Mouse (Mus musculus): ENCODE measurements at regions not wholly inside any gene's neighbourhood (a gene's known extent, or its start where the extent isn't known, plus 50 kb on each side); places are given as distances from the start of the nearest gene placed in this dataset.

DNA sequence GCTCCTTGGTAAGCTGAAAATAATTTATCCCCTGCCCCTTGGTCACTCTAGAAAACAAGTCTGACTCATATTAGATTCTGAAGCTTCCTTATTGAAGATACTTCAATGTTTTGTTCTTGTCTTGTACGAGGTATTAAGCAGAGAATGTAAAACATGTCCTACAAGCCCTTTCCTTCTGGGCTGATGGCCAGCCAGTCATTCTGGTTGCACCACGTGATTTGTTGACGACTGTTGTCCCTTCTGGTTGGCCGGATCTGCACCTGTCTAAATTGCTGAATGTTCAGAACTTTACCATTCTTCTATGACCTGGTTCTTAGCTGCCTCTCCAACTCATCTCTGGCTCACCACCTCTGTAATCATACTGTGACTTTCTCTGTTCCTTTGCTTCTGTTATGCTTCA, 220.9 kb upstream of the Prdm1 start:
- H3K4me3 ChIP-seq (ENCODE audit: low read depth, low read length): no peak overlapping the region
- H3K9ac ChIP-seq (ENCODE audit: low read length): no peak overlapping the region
- no peaks in the 10 kb centered on the region for H3K27me3 ChIP-seq (replicated peaks; ENCODE audit: control insufficient read depth, insufficient read depth, low read length)
- DNase-seq (ENCODE audit: low spot score) (no peak), ATAC-seq (no peak)
- H3K4me2 ChIP-seq (ENCODE audit: low read length): no peak overlapping the region
- no peaks in the 10 kb centered on the region for H3K36me3 ChIP-seq (ENCODE audit: control insufficient read depth, insufficient read depth, low read length)
- no peaks in the 10 kb centered on the region for H3K9me3 ChIP-seq (replicated peaks; ENCODE audit: control insufficient read depth, low read length)
- WGBS: 78% methylated on average over 4 of the region's 4 CpGs
- H3K4me1 ChIP-seq (ENCODE audit: control insufficient read depth, insufficient read depth, low read length): no peaks in the 10 kb centered on the region
- H3K27ac ChIP-seq (ENCODE audit: low read depth, low read length): no peak overlapping the region

DNA sequence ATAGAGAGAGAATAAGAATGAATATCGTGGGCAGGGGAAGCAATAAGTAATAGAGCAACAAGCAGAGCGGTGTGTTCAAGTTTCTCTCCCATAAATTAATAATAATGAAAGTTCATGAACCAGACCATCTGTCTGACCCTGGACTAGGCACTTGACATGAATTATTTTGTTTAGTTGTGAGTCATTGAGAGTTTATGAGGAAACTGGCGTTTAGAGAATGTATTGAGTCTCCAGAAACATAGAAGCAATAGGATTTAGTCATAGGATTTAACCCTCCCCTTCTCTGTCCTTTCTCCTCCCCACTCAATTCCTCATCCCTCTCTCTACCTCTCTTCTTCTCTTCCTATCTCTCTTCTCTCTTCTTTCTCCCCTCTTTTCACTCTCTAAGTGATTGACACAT, 219.1 kb upstream of the Prdm1 start:
- ATAC-seq: no peak
- Histone ChIP-seq H3K4me3 (ENCODE audit: low read depth, low read length) (no peak overlapping the region), H3K9me3 (replicated peaks; ENCODE audit: control insufficient read depth, low read length) (no peaks in the 10 kb centered on the region), H3K36me3 (ENCODE audit: control insufficient read depth, insufficient read depth, low read length) (no peaks in the 10 kb centered on the region), H3K27ac (ENCODE audit: low read depth, low read length) (no peak overlapping the region), H3K27me3 (replicated peaks; ENCODE audit: control insufficient read depth, insufficient read depth, low read length) (no peaks in the 10 kb centered on the region), H3K9ac (ENCODE audit: low read length) (no peak overlapping the region), H3K4me1 (ENCODE audit: control insufficient read depth, insufficient read depth, low read length) (no peaks in the 10 kb centered on the region), H3K4me2 (ENCODE audit: low read length) (no peak overlapping the region)
- no peak for DNase-seq (ENCODE audit: low spot score)
- 87% methylated on average over 3 of the region's 3 CpGs for WGBS

DNA sequence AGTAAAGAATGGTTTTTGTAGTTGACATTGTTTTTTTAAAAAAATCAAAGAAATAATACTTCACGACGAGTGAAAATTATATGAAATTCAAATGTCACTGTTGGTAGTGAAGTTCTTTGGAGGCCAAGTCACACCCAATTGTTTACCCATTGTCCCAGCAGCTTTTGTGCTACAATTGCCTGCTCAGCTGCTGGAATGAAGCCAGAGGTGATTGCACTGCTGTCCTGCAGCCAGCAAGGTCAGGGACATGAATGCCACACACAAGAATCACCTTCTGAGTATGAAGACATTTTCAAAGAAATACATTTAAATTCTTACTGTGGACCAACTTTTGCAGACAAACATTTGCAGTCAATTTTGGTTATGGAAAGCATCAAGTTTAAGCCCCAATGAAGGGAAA, 215.9 kb upstream of the Prdm1 start:
- no peak overlapping the region for H3K9ac ChIP-seq (ENCODE audit: low read length)
- 70% methylated on average over 2 of the region's 2 CpGs for WGBS
- H3K9me3 ChIP-seq (replicated peaks; ENCODE audit: control insufficient read depth, low read length): no peaks in the 10 kb centered on the region
- H3K36me3 ChIP-seq (ENCODE audit: control insufficient read depth, insufficient read depth, low read length): no peaks in the 10 kb centered on the region
- no peak overlapping the region for H3K4me3 ChIP-seq (ENCODE audit: low read depth, low read length)
- DNase-seq (ENCODE audit: low spot score) (peak; percentile 4), ATAC-seq (no peak)
- H3K4me2 ChIP-seq (ENCODE audit: low read length): no peak overlapping the region
- H3K4me1 ChIP-seq (ENCODE audit: control insufficient read depth, insufficient read depth, low read length): no peaks in the 10 kb centered on the region
- H3K27me3 ChIP-seq (replicated peaks; ENCODE audit: control insufficient read depth, insufficient read depth, low read length): no peaks in the 10 kb centered on the region
- no peak overlapping the region for H3K27ac ChIP-seq (ENCODE audit: low read depth, low read length)

- no peaks in the 10 kb centered on the region for H3K27me3 ChIP-seq (replicated peaks; ENCODE audit: control insufficient read depth, insufficient read depth, low read length)
- no peaks in the 10 kb centered on the region for H3K9me3 ChIP-seq (replicated peaks; ENCODE audit: control insufficient read depth, low read length)
- H3K4me2 ChIP-seq (ENCODE audit: low read length): no peak overlapping the region
- H3K27ac ChIP-seq (ENCODE audit: low read depth, low read length): no peak overlapping the region
- no peak for ATAC-seq
- no peak overlapping the region for H3K9ac ChIP-seq (ENCODE audit: low read length)
- WGBS: 92% methylated on average over 5 of the region's 5 CpGs
- H3K4me3 ChIP-seq (ENCODE audit: low read depth, low read length): no peak overlapping the region
- H3K4me1 ChIP-seq (ENCODE audit: control insufficient read depth, insufficient read depth, low read length): no peaks in the 10 kb centered on the region
- no peaks in the 10 kb centered on the region for H3K36me3 ChIP-seq (ENCODE audit: control insufficient read depth, insufficient read depth, low read length)
- no peak for DNase-seq (ENCODE audit: low spot score)
Observed at GRCm38 (mm10) chr10:44733641-44734040, 205.3 kb upstream of the Prdm1 start.

GRCm38 (mm10) chr10:44730721-44731120, 202.4 kb upstream of the Prdm1 start:
- no peaks in the 10 kb centered on the region for H3K27me3 ChIP-seq (replicated peaks; ENCODE audit: control insufficient read depth, insufficient read depth, low read length)
- no peak overlapping the region for H3K4me3 ChIP-seq (ENCODE audit: low read depth, low read length)
- 88% methylated on average over 8 of the region's 8 CpGs for WGBS
- H3K36me3 ChIP-seq (ENCODE audit: control insufficient read depth, insufficient read depth, low read length): no peaks in the 10 kb centered on the region
- no peak overlapping the region for H3K27ac ChIP-seq (ENCODE audit: low read depth, low read length)
- DNase-seq (ENCODE audit: low spot score) (no peak), ATAC-seq (no peak)
- H3K4me2 ChIP-seq (ENCODE audit: low read length): no peak overlapping the region
- no peak overlapping the region for H3K9ac ChIP-seq (ENCODE audit: low read length)
- H3K9me3 ChIP-seq (replicated peaks; ENCODE audit: control insufficient read depth, low read length): no peaks in the 10 kb centered on the region
- H3K4me1 ChIP-seq (ENCODE audit: control insufficient read depth, insufficient read depth, low read length): no peaks in the 10 kb centered on the region

DNA sequence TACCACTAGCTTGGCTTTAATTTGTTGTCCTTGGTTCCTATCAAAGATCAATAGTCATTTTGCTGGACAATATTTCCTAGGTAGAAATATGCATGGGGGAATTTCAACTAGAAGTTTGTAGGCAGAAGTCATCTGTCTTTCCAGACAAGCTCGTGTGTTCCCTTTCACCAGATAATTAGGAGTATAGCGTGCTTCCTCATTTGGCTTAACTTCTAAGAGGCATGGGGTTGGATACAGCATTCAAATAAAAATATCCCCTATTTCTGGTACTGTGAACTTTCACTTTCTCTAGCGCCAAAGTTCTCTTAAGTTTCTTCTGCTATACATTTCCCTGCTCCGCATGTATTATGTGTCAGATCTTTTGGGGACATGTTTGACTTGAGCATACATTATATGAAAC, 200.7 kb upstream of the Prdm1 start:
- ATAC-seq (no peak), DNase-seq (ENCODE audit: low spot score) (no peak)
- Histone ChIP-seq H3K4me1 (ENCODE audit: control insufficient read depth, insufficient read depth, low read length) (no peaks in the 10 kb centered on the region), H3K4me2 (ENCODE audit: low read length) (no peak overlapping the region), H3K27ac (ENCODE audit: low read depth, low read length) (no peak overlapping the region), H3K9me3 (replicated peaks; ENCODE audit: control insufficient read depth, low read length) (no peaks in the 10 kb centered on the region), H3K4me3 (ENCODE audit: low read depth, low read length) (no peak overlapping the region), H3K36me3 (ENCODE audit: control insufficient read depth, insufficient read depth, low read length) (no peaks in the 10 kb centered on the region), H3K9ac (ENCODE audit: low read length) (no peak overlapping the region), H3K27me3 (replicated peaks; ENCODE audit: control insufficient read depth, insufficient read depth, low read length) (no peaks in the 10 kb centered on the region)
- WGBS: 91% methylated on average over 4 of the region's 4 CpGs

GRCm38 (mm10) chr10:44724575-44724974, 196.3 kb upstream of the Prdm1 start:
- Histone ChIP-seq H3K4me2 (ENCODE audit: low read length) (no peak overlapping the region), H3K9me3 (replicated peaks; ENCODE audit: control insufficient read depth, low read length) (no peaks in the 10 kb centered on the region), H3K27ac (ENCODE audit: low read depth, low read length) (no peak overlapping the region), H3K36me3 (ENCODE audit: control insufficient read depth, insufficient read depth, low read length) (no peaks in the 10 kb centered on the region), H3K4me3 (ENCODE audit: low read depth, low read length) (no peak overlapping the region), H3K9ac (ENCODE audit: low read length) (no peak overlapping the region), H3K27me3 (replicated peaks; ENCODE audit: control insufficient read depth, insufficient read depth, low read length) (no peaks in the 10 kb centered on the region), H3K4me1 (ENCODE audit: control insufficient read depth, insufficient read depth, low read length) (no peaks in the 10 kb centered on the region)
- 74% methylated on average over 3 of the region's 3 CpGs for WGBS
- ATAC-seq (no peak), DNase-seq (ENCODE audit: low spot score) (no peak)

- no peak overlapping the region for H3K27ac ChIP-seq (ENCODE audit: low read depth, low read length)
- no peaks in the 10 kb centered on the region for H3K36me3 ChIP-seq (ENCODE audit: control insufficient read depth, insufficient read depth, low read length)
- no peak overlapping the region for H3K4me2 ChIP-seq (ENCODE audit: low read length)
- no peaks in the 10 kb centered on the region for H3K9me3 ChIP-seq (replicated peaks; ENCODE audit: control insufficient read depth, low read length)
- no peaks in the 10 kb centered on the region for H3K27me3 ChIP-seq (replicated peaks; ENCODE audit: control insufficient read depth, insufficient read depth, low read length)
- 67% methylated on average over 1 of the region's 1 CpGs for WGBS
- ATAC-seq (no peak), DNase-seq (ENCODE audit: low spot score) (no peak)
- H3K9ac ChIP-seq (ENCODE audit: low read length): no peak overlapping the region
- H3K4me3 ChIP-seq (ENCODE audit: low read depth, low read length): no peak overlapping the region
- no peaks in the 10 kb centered on the region for H3K4me1 ChIP-seq (ENCODE audit: control insufficient read depth, insufficient read depth, low read length)
Observed at GRCm38 (mm10) chr10:44723845-44724244, 195.5 kb upstream of the Prdm1 start.

- Histone ChIP-seq H3K27me3 (replicated peaks; ENCODE audit: control insufficient read depth, insufficient read depth, low read length) (no peaks in the 10 kb centered on the region), H3K9me3 (replicated peaks; ENCODE audit: control insufficient read depth, low read length) (no peaks in the 10 kb centered on the region), H3K27ac (ENCODE audit: low read depth, low read length) (no peak overlapping the region), H3K9ac (ENCODE audit: low read length) (no peak overlapping the region), H3K4me3 (ENCODE audit: low read depth, low read length) (no peak overlapping the region), H3K4me1 (ENCODE audit: control insufficient read depth, insufficient read depth, low read length) (no peaks in the 10 kb centered on the region), H3K4me2 (ENCODE audit: low read length) (no peak overlapping the region), H3K36me3 (ENCODE audit: control insufficient read depth, insufficient read depth, low read length) (no peaks in the 10 kb centered on the region)
- whole genome bisulfite sequencing: 86% methylated on average over 5 of the region's 5 CpGs
- DNase-seq (ENCODE audit: low spot score) (no peak), ATAC-seq (no peak)
Observed at GRCm38 (mm10) chr10:44723321-44723720, 195.0 kb upstream of the Prdm1 start.

GRCm38 (mm10) chr10:44721670-44722069, 193.4 kb upstream of the Prdm1 start:
- 87% methylated on average over 10 of the region's 10 CpGs for WGBS
- Histone ChIP-seq H3K4me3 (ENCODE audit: low read depth, low read length) (no peak overlapping the region), H3K9ac (ENCODE audit: low read length) (no peak overlapping the region), H3K4me1 (ENCODE audit: control insufficient read depth, insufficient read depth, low read length) (no peaks in the 10 kb centered on the region), H3K27me3 (replicated peaks; ENCODE audit: control insufficient read depth, insufficient read depth, low read length) (no peaks in the 10 kb centered on the region), H3K36me3 (ENCODE audit: control insufficient read depth, insufficient read depth, low read length) (no peaks in the 10 kb centered on the region), H3K4me2 (ENCODE audit: low read length) (no peak overlapping the region), H3K9me3 (replicated peaks; ENCODE audit: control insufficient read depth, low read length) (no peaks in the 10 kb centered on the region), H3K27ac (ENCODE audit: low read depth, low read length) (no peak overlapping the region)
- no peak for DNase-seq (ENCODE audit: low spot score)
- ATAC-seq: no peak

Measured in forebrain, embryonic 14.5 days (tissue).